Mouse (Mus musculus): ENCODE results near the gene H2-M10.5.
A peak's percentile ranks its signal among the peaks of the same experiment; 100 is the strongest.
"Not testable (repeated sequence)": the region's sequence is repeated elsewhere in the genome, so short reads cannot be mapped to it uniquely, and the experiment has no call there.

The H2-M10.5 gene

DNA sequence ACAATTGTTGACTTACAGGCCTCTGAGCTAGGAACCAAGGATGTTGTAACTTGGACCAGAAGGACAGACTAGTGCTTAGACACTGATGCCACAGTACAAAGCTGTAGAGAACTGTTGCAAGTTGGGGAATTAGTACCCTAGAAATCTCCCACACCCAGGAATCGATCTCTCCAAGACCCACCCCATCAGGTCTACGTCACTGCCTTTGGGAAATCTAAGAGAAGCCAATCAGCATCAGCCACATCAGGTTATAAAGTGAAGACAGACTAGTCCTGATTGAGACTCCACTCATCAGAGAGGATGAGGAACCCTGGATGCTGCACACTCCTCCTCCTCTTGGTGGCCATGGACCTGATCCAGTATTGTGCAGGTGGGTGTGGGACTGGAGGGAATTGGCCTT, at the start of gene H2-M10.5:
Gene H2-M10.5, plus strand, starts transcription at position 301 of the 400 bp plus-strand sequence.
- DNase-seq, result not testable (repeated sequence)

DNA sequence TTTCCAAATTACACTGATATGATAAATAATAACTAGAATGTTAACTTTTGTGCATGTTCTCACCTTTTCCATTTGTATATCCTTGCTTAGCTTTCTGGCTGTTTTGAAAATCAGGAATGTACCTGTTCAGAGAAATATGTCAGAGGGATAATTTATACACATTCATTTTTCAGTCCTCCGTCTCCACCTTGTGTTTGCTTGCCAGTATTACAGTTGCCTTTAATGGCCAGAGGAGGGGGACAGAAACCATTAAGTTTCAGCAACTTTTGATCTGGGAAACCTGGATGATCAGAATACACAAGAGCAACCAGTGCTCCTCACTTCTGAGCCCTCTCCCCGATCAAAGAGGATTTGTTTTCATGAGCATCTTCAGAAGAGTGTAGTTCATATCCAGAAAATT, 46.7 kb upstream of the H2-M10.5 start:
- DNase-seq, result no peak

DNA sequence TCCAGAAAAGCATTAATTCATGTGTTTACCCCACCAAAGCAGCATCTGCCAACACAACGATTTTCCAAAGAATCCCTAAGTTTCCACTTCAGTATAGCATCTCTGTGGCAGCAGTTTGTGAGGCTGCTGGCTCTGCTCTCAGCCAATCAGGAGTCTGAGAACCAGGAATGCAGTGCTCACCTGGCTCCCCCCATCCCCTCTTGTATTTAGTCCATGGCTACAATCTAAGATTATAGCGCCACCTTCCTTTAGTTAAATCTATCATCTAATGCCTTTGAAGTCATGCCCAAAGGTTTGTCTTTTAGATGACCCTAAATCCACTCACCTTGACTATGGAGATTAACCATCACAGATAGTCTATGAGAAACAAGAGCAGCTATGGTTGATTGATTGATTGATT, 8.9 kb upstream of the H2-M10.5 start:
- DNase-seq, result no peak

DNA sequence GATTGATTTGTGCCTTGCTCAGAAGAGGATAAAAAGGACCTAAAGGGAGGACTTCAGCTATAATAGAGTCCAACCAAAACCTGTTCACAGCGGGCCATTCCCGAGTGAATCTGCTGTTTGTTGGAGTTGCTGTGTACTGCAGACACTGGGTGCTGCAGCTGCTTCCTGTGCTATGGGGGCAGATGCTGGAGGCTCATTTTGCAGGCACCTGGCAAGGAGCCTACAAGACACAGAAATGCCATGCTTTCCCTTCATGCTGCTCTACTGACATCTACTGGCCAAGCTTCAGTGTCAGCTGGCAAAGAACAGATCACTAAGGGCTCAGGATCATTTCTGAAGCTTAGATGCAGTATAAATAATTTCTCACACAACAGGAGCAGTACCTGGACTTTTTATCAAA, 8.5 kb upstream of the H2-M10.5 start:
- peak; percentile 20 to 35 for DNase-seq

DNA sequence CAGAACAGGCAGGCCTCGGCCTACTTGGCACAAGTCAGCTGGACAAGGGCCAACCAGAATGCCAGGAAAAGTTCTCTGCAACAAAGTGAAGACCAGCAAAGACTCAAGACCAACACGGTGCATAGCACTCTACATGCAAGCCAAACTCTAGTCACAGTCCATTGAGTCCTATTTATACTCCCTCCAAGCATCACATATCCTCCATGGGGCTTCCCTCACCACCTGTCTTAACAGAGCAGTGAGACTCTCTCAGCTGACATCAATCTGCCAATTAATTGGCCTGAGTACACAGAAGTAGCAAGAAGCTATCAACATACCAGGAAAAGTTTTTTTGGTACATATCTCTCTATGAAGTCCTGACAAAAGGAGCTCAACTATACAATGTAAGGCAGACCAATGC, 7.3 kb upstream of the H2-M10.5 start:
- not testable (repeated sequence) for DNase-seq

DNA sequence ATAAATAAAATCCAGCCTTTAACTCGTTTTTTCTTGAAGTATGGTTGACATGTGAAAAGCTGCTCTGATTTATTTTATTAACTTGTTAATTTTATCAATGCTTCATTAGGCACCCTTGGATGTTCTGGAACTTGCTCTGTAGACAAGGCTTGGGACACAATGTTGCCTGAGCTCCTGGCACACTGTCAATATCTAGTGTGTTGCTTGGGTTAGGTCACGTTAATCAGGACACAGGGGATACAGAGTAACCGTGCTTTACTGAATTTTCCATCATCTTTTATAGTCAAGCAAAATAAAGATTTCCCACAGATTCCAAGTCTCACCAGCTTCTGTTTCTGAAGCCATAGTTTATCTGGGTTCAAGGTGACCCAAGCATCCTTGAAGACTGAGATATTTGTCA, 8.8 kb downstream of the H2-M10.5 start:
- no peak for DNase-seq

DNA sequence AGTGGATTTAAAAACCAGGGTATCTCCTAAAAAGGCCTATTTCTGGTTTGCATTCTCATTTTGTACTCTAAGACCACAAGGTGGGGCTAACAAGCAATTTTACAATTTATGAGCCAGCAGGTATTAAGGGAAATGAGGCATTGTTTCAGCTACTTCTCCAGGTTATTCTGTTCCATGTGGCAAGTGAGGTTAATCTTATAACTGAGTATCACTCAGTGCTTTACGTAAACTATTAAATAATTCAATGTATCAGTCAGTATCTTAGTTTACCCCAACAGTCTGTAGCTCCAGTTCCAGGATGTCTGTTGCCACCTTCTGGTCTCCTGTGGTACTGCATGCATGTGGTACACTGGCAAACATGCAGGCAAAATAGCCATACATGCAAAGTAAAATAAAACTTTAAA, 13.8 kb downstream of the H2-M10.5 start:
- DNase-seq, result peak; percentile 40 to 50

DNA sequence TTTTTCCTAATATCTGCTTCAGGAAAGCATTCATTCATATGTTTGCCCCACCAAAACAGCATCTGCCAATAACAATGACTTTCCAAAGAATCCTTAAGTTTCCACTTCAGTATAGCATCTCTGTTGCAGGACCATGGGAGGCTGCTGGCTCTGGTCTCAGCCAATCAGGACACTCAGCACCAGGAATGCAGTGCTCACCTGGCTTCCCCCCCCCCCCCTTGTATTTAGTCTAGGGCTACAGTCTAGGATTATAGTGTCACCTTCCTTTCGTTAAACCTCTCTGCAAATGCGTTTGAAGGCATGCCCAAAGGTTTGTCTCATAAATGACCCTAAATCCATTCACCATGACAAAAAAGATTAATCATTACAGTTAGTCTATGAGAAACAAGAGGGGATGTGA, 15.6 kb downstream of the H2-M10.5 start:
- no peak for DNase-seq

DNA sequence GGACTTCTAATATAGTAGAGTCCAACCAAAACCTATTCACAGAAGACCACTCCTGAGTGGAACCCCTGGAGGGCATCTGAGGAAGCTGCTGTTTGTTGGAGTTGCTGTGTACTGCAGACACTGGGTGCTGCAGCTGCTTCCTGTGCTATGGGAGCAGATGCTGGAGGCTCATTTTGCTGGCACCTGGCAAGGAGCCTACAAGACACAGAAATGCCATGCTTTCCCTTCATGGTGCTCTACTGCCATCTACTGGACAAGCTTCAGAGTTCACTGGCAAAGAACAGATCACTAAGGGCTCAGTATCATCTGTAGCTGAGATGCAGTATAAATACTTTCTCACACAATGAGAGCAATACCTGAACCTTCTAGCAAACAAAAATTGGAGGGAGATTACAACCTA, 16.1 kb downstream of the H2-M10.5 start:
- DNase-seq, result peak; percentile 66 to 78

DNA sequence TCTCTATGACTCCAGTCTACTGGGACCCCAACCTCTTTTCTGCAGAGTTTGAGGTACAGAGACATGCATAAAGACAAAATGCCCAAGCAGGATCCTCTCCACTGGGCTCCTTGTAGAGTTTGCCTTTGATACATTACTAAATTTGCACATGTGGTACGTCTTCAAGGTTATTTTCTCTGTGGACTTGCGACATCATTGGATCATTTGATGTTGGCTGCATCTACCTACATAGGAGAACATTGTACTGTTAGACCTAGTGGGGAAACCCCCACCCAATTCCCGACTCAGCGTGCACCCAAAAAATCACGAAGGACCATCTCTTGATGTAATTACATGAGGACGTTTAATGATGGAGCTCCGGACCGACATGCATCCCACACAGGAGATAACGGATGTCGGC, 26.8 kb downstream of the H2-M10.5 start:
- DNase-seq, result no peak

DNA sequence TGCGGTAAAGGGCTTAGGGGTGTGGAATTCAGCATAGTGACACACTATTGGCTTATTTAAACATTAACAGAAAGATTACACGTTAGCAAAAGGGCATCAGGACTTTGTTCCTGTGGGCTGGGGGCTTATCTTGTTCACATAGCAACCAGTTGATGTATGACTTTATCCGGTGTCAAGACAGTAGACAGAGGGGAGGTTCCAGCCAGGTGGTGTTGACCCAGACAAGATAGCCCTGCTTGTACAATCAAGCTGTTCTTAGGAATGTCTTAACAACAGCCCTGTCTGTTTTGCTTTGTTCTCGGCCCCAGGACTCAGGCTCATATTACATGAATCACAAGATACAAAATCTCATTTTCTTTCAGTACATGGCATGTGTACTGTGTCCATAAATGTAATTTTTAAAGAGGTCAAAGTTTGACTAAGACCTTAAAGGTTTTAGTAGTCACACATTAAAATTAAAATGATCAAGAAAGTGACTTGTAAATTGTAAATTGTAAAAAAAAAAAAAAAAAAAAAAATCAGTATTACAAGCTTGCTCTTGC, 27.3 kb downstream of the H2-M10.5 start:
- not testable (repeated sequence) for DNase-seq

DNA sequence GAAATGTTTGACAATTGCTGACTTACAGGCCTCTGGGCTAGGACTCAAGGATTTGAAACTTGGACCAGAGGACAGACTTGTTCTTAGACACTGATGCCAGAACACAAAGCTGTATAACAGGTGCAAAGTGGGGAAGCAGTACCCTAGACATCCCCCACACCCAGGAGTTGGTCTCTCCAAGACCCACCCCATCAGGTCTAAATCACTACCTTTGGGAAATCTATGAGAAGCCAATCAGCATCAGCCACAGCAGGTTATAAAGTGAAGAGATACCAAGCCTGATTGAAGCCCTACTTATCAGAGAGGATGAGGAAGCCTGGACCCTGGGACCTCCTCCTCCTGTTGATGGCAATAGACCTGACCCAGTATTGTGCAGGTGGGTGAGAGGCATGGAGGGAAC, 39.2 kb downstream of the H2-M10.5 start, which contains the start of gene H2-M10.6:
Gene H2-M10.6, plus strand, starts transcription at position 301 of the 400 bp plus-strand sequence.
- DNase-seq, result no peak

DNA sequence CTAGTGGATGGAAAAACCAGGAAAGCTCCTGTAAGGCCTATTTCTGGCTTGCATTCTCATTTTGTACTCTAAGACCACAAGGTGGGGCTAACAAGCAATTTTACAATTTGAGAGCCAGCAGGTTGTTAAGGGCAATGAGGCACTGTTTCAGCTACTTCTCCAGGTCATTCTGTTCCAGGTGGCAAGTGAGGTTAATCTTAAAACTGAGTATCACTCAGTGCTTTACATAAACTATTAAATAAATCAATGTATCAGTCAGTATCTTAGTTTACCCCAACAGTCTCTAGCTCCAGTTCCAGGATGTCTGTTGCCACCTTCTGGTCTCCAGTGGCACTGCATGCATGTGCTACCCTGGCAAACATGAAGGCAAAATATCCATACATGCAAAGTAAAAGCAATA, 51.3 kb downstream of the H2-M10.5 start:
- DNase-seq, result peak; percentile 78 to 79

DNA sequence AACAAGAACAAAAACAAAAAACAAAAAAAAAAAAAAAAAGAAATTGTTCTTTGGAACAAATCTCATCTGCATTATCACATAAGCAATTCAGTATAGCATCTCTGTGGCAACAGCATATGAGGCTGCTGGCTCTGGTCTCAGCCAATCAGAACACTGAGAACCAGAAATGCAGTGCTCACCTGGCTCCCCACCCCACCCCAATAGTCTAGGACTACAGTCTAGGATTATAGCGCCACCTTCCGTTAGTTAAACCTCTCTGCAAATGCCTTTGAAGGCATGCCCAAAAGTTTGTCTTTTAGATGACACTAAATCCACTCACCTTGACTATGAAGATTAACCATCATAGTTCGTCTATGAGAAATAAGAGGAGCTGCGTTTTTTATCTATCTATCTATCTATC, 52.8 kb downstream of the H2-M10.5 start:
- DNase-seq, result peak in 1 of 2 experiments; percentile 24
